ENCODE assay signal across 10 mouse cellular contexts in the genomic region with DNA sequence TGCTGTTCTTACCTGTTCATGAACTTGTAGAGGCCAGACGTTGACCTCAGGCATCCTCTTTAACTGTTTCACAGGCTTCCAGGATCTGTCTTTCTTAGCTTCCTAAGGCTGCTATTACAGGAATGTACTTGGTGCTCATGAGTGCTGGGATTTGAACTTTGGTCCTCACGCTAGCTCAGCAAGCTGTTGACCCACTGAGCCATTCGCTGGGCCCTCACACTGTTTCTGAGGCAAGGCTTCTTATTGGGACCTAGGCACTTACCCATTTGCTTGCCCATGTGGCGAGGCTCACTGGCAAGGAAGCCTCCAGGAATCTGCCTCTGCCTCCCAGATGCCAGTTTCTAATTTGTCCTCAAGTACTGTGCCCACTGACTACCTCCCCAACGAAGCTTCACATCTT. TPM values are rescaled to one million over a fixed set of nuclear protein-coding genes. Genes with fewer than 3 reads are reported as not detected.
DNase-seq lines count a peak whose midpoint lies in the region; ATAC-seq and TF ChIP-seq lines count a peak whose summit lies in the region.
"Had no signal": no experiment of that assay in that cellular context is flagged by ENCODE, and none has a peak within 500 bp of the region (broad histone marks: within the 10 kb centered on the region; RNA-seq: fewer than 3 reads in every experiment).

No protein-coding gene starts in this region.

- 0 out of 2 replicates have a peak overlapping the region, but pooled peaks have one; percentile 62 for H3K4me2 ChIP-seq in hindbrain, embryonic 14.5 days (replicated peaks)
- H3K4me2 ChIP-seq in hindbrain, embryonic 16.5 days (ENCODE audit: low read length), result no peak overlapping the region

- H3K36me3 ChIP-seq in hindbrain, embryonic 14.5 days (replicated peaks; ENCODE audit: control insufficient read depth, insufficient read depth), result no peaks in the 10 kb centered on the region
- no peaks in the 10 kb centered on the region for H3K36me3 ChIP-seq in hindbrain, embryonic 16.5 days (ENCODE audit: control insufficient read depth, insufficient read depth, low read length)
- H3K36me3 ChIP-seq in testis, adult 2 months (ENCODE audit: control insufficient read depth, insufficient read depth, low read length), result no peaks in the 10 kb centered on the region

- no peak for DNase-seq in hindbrain, embryonic 14.5 days (ENCODE audit: low spot score)
- DNase-seq in testis, postnatal 10 days (ENCODE audit: low spot score), result no peak
- DNase-seq in kidney, postnatal 14 days, result peak; percentile 24
- no peak for DNase-seq in ovary, postnatal 36 days (ENCODE audit: low spot score)
- DNase-seq in adrenal gland, postnatal 25 days, result no peak
- DNase-seq: cerebellum, postnatal 14 days had no signal

- H3K9me3 ChIP-seq in hindbrain, embryonic 14.5 days (ENCODE audit: control insufficient read depth, low read length), result no peaks in the 10 kb centered on the region
- no peaks in the 10 kb centered on the region for H3K9me3 ChIP-seq in hindbrain, embryonic 16.5 days (ENCODE audit: control insufficient read depth, low read length)

- H3K4me1 ChIP-seq in hindbrain, embryonic 14.5 days (replicated peaks; ENCODE audit: control insufficient read depth, insufficient read depth, low read length), result peaks cover 20% of the 10 kb centered on the region
- peaks cover 18% of the 10 kb centered on the region for H3K4me1 ChIP-seq in hindbrain, embryonic 16.5 days (ENCODE audit: control insufficient read depth, insufficient read depth, low read depth, low read length)
- peaks cover 5% of the 10 kb centered on the region for H3K4me1 ChIP-seq in testis, adult 2 months (ENCODE audit: control insufficient read depth, insufficient read depth, low read length)

- H3K9ac ChIP-seq in hindbrain, embryonic 14.5 days, result no peak overlapping the region
- no peak overlapping the region for H3K9ac ChIP-seq in hindbrain, embryonic 16.5 days (ENCODE audit: low read depth, low read length)

- 50% methylated on average over 5 of the region's 5 CpGs for WGBS in hindbrain, embryonic 14.5 days
- WGBS in hindbrain, embryonic 16.5 days, result 53% methylated on average over 5 of the region's 5 CpGs

- H3K27me3 ChIP-seq in hindbrain, embryonic 14.5 days (ENCODE audit: control insufficient read depth, insufficient read depth, low read length), result peaks cover 10% of the 10 kb centered on the region
- 0 out of 2 replicates have a peak, but pooled peaks cover 2% of the 10 kb centered on the region for H3K27me3 ChIP-seq in hindbrain, embryonic 16.5 days (replicated peaks; ENCODE audit: control insufficient read depth, insufficient read depth, low read length)
- no peaks in the 10 kb centered on the region for H3K27me3 ChIP-seq in testis, adult 2 months (ENCODE audit: control insufficient read depth, insufficient read depth, low read length)

- no peak overlapping the region for H3K4me3 ChIP-seq in hindbrain, embryonic 14.5 days (replicated peaks; ENCODE audit: low read length)
- no peak overlapping the region for H3K4me3 ChIP-seq in hindbrain, embryonic 16.5 days (ENCODE audit: low read length)
- peak overlapping the region; percentile 67 for H3K4me3 ChIP-seq in testis, adult 2 months (ENCODE audit: control insufficient read depth, low read depth, low read length)

- ATAC-seq in hindbrain, embryonic 14.5 days (ENCODE audit: low FRiP score), result no peak
- ATAC-seq in hindbrain, embryonic 16.5 days, result no peak

- TF ChIP-seq POLR2A in testis, adult 2 months (IDR thresholded peaks at IDR 0.05; ENCODE audit: control insufficient read depth, low read depth, low read length), result no peak

- no peak overlapping the region for H3K27ac ChIP-seq in hindbrain, embryonic 14.5 days
- H3K27ac ChIP-seq in hindbrain, embryonic 16.5 days (ENCODE audit: low read depth, low read length), result no peak overlapping the region
- H3K27ac ChIP-seq in testis, adult 2 months (ENCODE audit: control insufficient read depth, insufficient read depth, low read depth, low read length), result no peak overlapping the region

- TF ChIP-seq CTCF in testis, adult 2 months (IDR thresholded peaks at IDR 0.05; ENCODE audit: control insufficient read depth, insufficient read depth, insufficient replicate concordance, low read depth, low read length), result no peak

RNA-seq across cellular contexts. Expression of a gene that starts 1.4 kb away (rescaled TPM):
- polyA plus RNA-seq in hindbrain, embryonic 14.5 days (2014; fragmentation: Nextera tagmentation; extraction: Ambion mirVana), result 96.9 and 112 TPM in 2 replicates
- polyA plus RNA-seq in hindbrain, embryonic 16.5 days (2015; fragmentation: Nextera tagmentation; extraction: Ambion mirVana), result 64.2 and 66.1 TPM in 2 replicates
- 33.9 and 36.3 TPM in 2 replicates for polyA plus RNA-seq in testis, adult 2 months (2012; rRNA removed)
- 132 and 135 TPM in 2 replicates for total RNA-seq in adrenal gland, postnatal 25 days (2021)

RNA-seq across cellular contexts. Expression of a gene that starts 1.8 kb away (rescaled TPM):
- polyA plus RNA-seq in hindbrain, embryonic 14.5 days (2014; fragmentation: Nextera tagmentation; extraction: Ambion mirVana), result 1.8 and 2.0 TPM in 2 replicates
- 0.62 and 1.1 TPM in 2 replicates for polyA plus RNA-seq in hindbrain, embryonic 16.5 days (2015; fragmentation: Nextera tagmentation; extraction: Ambion mirVana)
- 1.8 and 2.4 TPM in 2 replicates for polyA plus RNA-seq in testis, adult 2 months (2012; rRNA removed)
- not detected in 2 replicates for total RNA-seq in adrenal gland, postnatal 25 days (2021)
- total RNA-seq: hematopoietic stem cell, adult 5-6 weeks had no signal
- polyA plus RNA-seq: spleen, adult 2 months had no signal
